Mouse (Mus musculus) right cerebral cortex, postnatal 36 days (tissue): ENCODE results near the gene Prima1.

Experiments used
- DNase-seq, 2 experiments: peaks; one replicate each; pipeline ENCODE4 v3.0.0; 2022; ENCODE audit warnings: low spot score in 2 of 2, mixed read lengths in 1 of 2

Prima1 gene

DNA sequence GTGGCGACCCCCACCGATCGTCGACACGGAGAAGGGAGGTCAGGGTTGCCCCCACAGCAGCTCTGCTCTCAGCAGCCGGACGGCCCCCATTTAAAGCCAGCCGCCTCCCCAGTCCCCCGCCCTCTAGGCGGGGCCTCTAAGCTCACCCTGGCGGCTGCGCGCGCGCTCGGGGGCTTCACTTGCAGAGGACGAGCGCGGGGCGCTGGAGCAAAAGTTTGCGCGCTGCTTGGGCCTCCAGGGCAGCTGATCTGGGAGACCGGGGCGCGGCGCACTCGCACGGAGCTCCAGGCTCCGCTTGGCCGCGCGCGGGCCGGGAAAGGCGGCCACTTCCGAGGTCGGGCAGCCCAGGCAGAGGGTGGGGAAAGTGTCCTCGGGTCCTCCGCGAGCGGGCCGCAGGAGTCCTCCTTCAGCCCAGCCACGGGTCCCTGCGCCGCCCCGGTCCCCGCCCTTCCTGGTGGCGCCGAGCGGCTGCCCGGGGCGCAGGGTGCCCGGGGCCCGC lies at the start of gene Prima1:
Gene Prima1 (minus strand): TSS at position 68 of the 499 bp plus-strand sequence.
- peak; percentile 20 to 30 for DNase-seq

- no peak for DNase-seq
Measured at GRCm38 (mm10) chr12:103287276-103287675, 45.3 kb upstream of the Prima1 start.

DNA sequence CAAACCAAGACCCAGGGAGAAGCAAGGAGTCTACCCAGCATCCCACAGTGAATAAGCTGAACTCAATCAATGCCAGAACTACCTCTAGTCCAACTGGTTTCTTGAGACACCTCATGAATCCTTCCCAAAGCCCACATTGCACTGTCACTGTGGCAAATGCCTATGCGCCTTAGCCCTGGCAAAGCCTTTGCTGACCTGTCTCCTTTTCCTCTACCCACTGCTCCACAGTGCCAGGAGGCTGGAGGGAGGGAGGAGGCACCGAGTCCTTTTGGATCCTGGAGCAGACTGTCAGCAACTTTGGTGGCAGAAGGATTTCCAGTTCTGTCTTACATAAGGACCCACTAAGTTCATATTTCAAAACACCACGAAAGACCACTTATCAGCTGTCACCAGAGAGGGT lies 41.5 kb upstream of the Prima1 start:
- DNase-seq: no peak

- DNase-seq: no peak
Measured at GRCm38 (mm10) chr12:103282936-103283335, 41.0 kb upstream of the Prima1 start.

GRCm38 (mm10) chr12:103281912-103282311 lies 40.0 kb upstream of the Prima1 start:
- DNase-seq: no peak

DNA sequence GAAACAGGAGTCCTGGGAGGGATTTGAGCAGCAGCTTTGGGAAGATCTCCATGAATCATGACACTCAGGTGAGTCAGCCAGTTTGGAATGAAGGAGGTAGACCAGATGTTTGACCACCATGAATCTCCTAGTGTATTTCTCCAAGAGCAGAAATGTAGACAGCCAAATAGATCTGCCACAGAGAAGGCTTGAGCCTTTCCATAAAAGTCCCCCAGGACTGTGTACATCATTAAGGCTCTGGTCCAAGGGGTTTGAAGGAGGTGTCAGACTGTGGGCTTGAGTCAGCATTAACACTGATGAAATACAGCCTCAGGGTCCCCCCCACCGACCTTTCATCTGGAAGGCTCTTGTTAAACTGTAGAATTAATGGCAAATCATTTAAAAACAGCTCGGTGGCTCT lies 39.5 kb upstream of the Prima1 start:
- DNase-seq: no peak

DNA sequence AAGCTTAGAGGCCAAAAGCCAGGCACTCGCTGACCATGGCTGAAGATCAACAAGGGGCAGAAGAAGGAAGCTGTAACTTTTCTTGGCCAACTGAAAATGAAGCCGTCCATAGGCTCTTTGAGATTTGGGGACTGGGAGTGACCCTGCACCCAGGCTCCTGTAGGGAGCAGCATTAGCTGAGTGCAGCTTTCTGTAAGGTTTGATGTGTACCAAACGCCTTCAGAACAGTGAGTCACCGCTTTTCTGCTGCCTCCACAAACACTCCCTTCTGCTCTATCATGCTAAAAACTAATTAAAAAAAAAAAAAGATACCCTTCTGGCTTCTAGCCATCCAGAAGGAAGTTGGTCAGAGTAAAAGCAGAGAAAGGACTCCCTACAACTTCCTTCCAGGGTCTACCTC lies 34.5 kb upstream of the Prima1 start:
- peak; percentile 28 to 33 for DNase-seq

- DNase-seq: no peak
Measured at GRCm38 (mm10) chr12:103273732-103274131, 31.8 kb upstream of the Prima1 start.

GRCm38 (mm10) chr12:103273051-103273450 lies 31.1 kb upstream of the Prima1 start:
- DNase-seq: no peak

DNA sequence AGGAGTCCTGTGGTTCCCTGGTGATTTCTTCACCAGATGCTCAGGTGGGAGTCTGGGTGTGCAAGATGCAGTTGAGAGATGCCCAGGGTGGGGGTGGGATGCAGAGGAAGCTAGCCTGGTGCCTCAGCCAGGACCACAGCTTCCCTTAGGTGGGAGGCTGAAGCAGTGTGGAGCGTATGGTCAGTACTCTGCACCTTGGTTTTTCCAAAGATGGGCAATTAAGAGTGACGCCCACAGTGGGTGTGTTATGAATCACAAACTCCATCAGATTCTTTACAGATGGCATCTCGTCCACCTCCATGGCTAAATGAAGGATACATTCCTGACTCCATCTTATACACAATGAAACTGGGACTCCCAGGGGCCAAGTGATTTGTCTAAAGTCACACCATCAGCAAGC lies 30.2 kb upstream of the Prima1 start:
- peak in 1 of 2 experiments; percentile 9 for DNase-seq

GRCm38 (mm10) chr12:103266605-103267004 lies 24.7 kb upstream of the Prima1 start:
- no peak for DNase-seq

GRCm38 (mm10) chr12:103262017-103262865 lies 20.3 kb upstream of the Prima1 start:
- DNase-seq: no peak

- DNase-seq: no peak
Measured at GRCm38 (mm10) chr12:103252901-103253434, 11.0 kb upstream of the Prima1 start.

GRCm38 (mm10) chr12:103251151-103251550 lies 9.2 kb upstream of the Prima1 start:
- no peak for DNase-seq

DNA sequence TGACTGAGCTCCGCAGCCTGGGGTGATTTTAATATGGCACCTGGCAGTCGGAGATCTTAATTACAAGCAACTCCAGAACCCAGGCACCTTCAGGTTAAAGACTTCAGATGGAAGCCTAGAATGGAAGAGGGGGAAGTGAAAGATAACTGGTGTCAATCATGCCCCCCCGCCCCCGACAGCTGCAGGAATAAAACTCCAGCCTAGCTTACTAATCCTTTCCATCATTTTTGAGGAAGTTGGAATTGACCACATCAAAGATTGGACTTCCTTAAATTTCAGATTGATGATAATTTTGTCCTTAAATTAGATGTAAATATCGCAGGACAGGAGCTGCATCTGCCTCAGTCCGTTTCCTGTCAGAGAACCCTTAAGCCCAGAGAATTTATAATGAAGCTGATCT lies 8.4 kb upstream of the Prima1 start:
- no peak for DNase-seq

GRCm38 (mm10) chr12:103243041-103243440 lies 1.1 kb upstream of the Prima1 start:
- no peak for DNase-seq

DNA sequence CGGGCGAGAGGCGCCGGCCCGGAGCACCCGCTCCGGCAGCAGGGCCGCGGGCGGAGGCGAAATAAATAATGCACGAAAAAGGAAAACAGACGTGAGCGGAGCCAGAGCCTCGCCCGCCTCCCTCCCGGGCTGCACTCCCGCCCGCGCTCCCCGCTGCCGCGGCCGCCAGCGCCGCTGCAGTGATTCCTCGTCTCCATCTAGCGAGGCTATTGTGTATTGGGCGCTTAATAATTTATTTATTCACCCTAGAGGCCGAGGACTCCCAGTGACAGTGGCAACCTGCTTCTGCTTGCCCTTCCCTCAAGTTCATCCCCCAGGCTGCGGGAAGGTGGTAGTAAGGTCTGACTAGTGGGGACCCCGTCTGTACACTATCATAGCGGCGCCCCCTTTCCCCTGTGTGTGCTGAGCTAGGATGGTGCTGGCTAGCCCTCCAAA lies 658 bp upstream of the Prima1 start:
- peak; percentile 33 to 49 for DNase-seq

DNA sequence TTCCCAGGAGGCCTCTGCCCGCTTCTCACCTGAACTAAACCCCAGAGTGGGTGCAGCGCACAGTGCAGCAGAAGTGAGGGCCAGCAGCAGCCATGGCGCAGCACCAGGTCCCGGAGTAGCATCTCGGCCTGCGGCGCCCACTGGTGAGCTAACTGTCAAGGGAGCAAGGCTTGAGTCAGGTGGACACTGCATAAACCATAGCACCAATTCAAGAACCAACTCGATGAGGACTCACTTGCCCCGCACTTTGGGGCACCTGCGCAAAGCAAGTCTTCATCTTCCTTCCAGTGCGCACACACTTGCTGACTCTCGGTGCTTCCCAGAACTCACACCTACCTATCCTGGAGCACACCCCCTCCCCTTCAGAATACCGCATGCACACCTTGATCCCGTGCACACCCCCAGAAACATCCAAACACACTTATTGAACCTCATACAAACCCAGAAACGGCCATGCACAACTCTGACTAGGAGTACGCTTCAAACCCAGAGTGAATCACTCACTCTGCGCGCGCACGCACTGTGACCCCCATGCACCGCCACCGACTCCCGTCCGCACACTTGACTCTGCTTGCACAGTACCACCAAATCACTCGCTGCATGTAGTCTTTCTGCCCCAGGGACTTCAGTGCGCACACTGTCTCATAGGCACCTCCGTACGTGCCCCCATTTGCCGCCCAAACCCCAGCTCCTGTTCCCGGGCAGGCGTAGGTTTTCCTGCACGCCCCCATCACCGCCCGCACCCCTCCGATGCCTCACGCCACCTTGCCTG lies 453 bp downstream of the Prima1 start:
- no peak for DNase-seq

DNA sequence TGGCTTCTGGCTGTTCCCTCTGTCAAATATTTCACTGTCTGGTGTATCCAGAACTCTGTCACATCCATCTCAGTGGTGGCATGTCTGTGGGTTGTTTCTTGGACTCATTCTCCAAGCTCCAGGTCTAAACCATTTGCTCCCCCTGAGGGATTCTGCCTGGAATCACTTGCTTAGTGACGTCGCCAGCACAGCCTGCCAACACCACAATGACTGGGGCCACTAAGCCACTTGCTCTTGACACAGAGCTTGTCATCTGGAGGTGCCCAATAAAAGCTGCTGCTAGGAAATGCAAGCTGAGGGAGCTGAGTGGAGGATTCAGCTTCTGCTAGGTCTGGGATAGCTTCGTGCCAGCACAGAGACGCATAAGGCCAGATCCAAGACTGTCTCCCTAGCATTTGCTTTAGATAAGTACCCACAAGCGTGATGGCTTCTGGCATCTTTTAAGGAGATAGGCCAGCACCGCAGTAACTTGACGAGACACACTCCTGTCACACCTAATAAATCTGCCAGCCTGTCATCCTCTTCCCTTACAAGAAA lies 3.0 kb downstream of the Prima1 start:
- no peak for DNase-seq

DNA sequence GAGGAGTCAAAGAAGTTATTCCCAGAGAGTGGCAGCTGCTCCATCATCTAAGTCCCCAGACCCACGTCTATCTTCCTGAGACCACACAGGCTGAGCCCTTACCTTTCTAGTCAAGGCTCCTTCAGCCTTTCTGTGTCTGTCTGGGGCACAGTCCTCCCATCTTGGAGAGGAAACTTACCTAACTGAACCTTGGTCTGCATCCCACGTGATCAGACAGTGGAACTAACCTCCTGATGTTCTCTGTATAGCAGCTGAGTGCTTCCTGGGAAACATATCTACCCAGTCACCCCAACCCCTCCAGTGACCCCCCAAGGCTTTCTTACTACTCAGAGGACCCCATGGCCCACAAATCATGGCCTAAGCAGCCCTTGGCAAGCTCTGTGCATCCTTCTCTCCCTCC lies 6.1 kb downstream of the Prima1 start:
- no peak for DNase-seq

- no peak for DNase-seq
Measured at GRCm38 (mm10) chr12:103235251-103235650, 6.7 kb downstream of the Prima1 start.

GRCm38 (mm10) chr12:103229058-103229457 lies 12.9 kb downstream of the Prima1 start:
- DNase-seq: no peak
